Comparison of ENCODE assay signal across 8 mouse cellular contexts in the genomic region with DNA sequence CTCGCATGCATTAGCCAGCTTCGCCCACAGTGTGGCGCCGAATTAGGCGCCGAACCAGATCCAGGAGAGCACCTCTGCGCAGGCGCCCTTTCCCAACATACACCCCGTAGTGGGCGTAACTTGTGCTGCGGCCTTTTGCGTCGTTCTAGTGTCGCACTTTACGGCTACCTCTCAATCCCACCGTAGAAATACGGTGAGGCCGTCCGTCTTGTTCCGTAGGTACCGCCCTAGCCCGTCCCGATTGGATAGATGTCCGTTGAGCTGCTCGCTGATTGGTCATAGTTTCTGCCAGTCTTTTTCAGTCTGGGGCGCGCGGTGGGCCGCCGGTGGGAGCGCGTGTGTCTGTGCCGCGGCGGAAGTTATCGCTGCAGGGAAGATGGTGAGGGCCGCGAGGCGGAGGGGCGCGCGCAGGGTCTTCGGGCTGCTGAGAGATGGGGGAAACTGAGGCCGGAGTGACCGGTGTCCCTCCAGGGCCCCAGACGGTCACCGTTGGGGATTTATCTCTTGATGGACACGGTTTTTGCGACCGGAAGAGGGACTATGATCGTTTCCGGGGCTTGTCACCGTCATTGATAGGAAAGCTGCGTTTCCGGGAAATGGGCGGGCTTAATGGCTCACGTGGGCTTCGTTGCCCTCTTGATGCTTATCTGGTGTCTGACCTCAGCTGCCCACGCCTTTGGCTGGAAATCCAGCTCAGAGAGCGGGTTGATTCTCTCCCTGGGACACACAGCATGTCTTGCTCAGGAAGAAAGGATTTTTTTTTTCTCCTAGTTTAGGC. TPM values are rescaled to one million over a fixed set of nuclear protein-coding genes. Genes with fewer than 3 reads are reported as not detected.
A peak's percentile ranks its signal among the peaks of the same experiment; 100 is the strongest.
DNase-seq lines count a peak whose midpoint lies in the region; ATAC-seq and TF ChIP-seq lines count a peak whose summit lies in the region.

A gene (plus strand): TSS at position 170 of the 778 bp plus-strand sequence.

- H3K36me3 ChIP-seq in ES-E14 (ENCODE audit: control insufficient read depth, insufficient read depth, low read length, poor library complexity, severe bottlenecking) = peaks cover 16% of the 10 kb centered on the region; the same call in 1 of the 2 replicates
- peaks cover 5% of the 10 kb centered on the region for H3K36me3 ChIP-seq in forebrain, embryonic 15.5 days

- peaks cover 16 to 34% of the 10 kb centered on the region in 2 experiments for H3K4me1 ChIP-seq in ES-E14 (ENCODE audit: control insufficient read depth in 2 of 2, insufficient read depth in 2 of 2, low read length in 2 of 2, poor library complexity in 1 of 2)
- H3K4me1 ChIP-seq in forebrain, embryonic 15.5 days = peaks cover 21% of the 10 kb centered on the region
- H3K4me1 ChIP-seq in lung, adult 2 months (ENCODE audit: control insufficient read depth, insufficient read depth, low read length) = peaks cover 19% of the 10 kb centered on the region

- WGBS in forebrain, embryonic 15.5 days = under 1% methylated on average over 60 of the region's 60 CpGs
- WGBS in lung, adult 2 months = under 1% methylated on average over 60 of the region's 60 CpGs

- no peaks in the 10 kb centered on the region for H3K9me3 ChIP-seq in ES-E14 (ENCODE audit: control insufficient read depth, insufficient read depth, low read depth, low read length)
- H3K9me3 ChIP-seq in forebrain, embryonic 15.5 days = no peaks in the 10 kb centered on the region

- TF ChIP-seq POLR2A in lung, adult 2 months (IDR thresholded peaks at IDR 0.05; ENCODE audit: borderline replicate concordance, extremely low read depth, low read depth, low read length) = peak; percentile 90; the same call in 1 of the 2 replicates

- peak within 1 kb of the TSS; percentile 94 to 97 for H3K4me3 ChIP-seq in ES-E14 (ENCODE audit: insufficient read depth in 1 of 2, low read depth in 1 of 2, low read length in 2 of 2, poor library complexity in 1 of 2, severe bottlenecking in 1 of 2)
- H3K4me3 ChIP-seq in forebrain, embryonic 15.5 days = peak within 1 kb of the TSS; percentile 52
- H3K4me3 ChIP-seq in lung, adult 2 months (replicated peaks; ENCODE audit: extremely low read depth, low read depth, low read length) = peak within 1 kb of the TSS; percentile 78

- H3K27me3 ChIP-seq in forebrain, embryonic 15.5 days = no peaks in the 10 kb centered on the region

- intact Hi-C loops in heart, postnatal 25 days (cut with DNase I) = loop anchor here (1.0 kb wide), 1 partner anchor 27 kb away; no protein-coding TSS in a partner anchor

- TF ChIP-seq CTCF in lung, adult 2 months (IDR thresholded peaks at IDR 0.05; ENCODE audit: insufficient read depth, low read length) = peak; percentile 87

- H3K27ac ChIP-seq in ES-E14 (ENCODE audit: insufficient read depth, low read depth, low read length, poor library complexity, severe bottlenecking) = peak within 1 kb of the TSS; percentile 99
- peak within 1 kb of the TSS; percentile 94 for H3K27ac ChIP-seq in forebrain, embryonic 15.5 days (replicated peaks)

- peak; percentile 99 for ATAC-seq in forebrain, embryonic 15.5 days (replicated peaks)
- ATAC-seq in neutrophil, adult 5-6 weeks (ENCODE audit: extremely low read depth, insufficient number of reproducible peaks, low FRiP score, poor library complexity, severe bottlenecking) = peak; percentile 91

- in situ Hi-C loops in ES-E14 (cut with MboI; ENCODE audit: low sequenced_read_pairs in 2 of 2, unreplicated experiment in 2 of 2) = no loop called here

- H3K9ac ChIP-seq in ES-E14 (ENCODE audit: insufficient read depth, low read depth, low read length, poor library complexity, severe bottlenecking) = peak within 1 kb of the TSS; percentile 99
- H3K9ac ChIP-seq in forebrain, embryonic 15.5 days (replicated peaks) = peak within 1 kb of the TSS; percentile 52

- peak; percentile 97 for DNase-seq in ES-E14 (ENCODE audit: low read depth, low spot score)
- peak; percentile 98 for DNase-seq in cerebellum, adult 11-12 months
- peak; percentile 96 for DNase-seq in heart, postnatal 25 days (ENCODE audit: low spot score)
- DNase-seq in layer of hippocampus, adult 18-20 months (ENCODE audit: low spot score in 2 of 2) = peak; percentile 98 to 99
- peak; percentile 99 for DNase-seq in lung, adult 2 months
- DNase-seq in thymus, adult 18-20 months = peak; percentile 95 to 98

- peak within 1 kb of the TSS; percentile 66 for H3K4me2 ChIP-seq in forebrain, embryonic 15.5 days (replicated peaks)

TF ChIP-seq in ES-E14, 5 proteins besides CTCF, POLR2A, EP300 and RAD21:
- no peak; the same call in 1 of the 2 replicates for TF ChIP-seq ZC3H11A (IDR thresholded peaks at IDR 0.05; ENCODE audit: borderline replicate concordance, low read depth, low read length)
- no peak for TF ChIP-seq MAFK (IDR thresholded peaks at IDR 0.05; ENCODE audit: insufficient read depth, low read depth, low read length)
- TF ChIP-seq ZNF384 (IDR thresholded peaks at IDR 0.05; ENCODE audit: low read depth, low read length) = no peak
- peak; percentile 88 for TF ChIP-seq CHD2 (IDR thresholded peaks at IDR 0.05; ENCODE audit: low read depth, low read length)
- TF ChIP-seq HCFC1 (IDR thresholded peaks at IDR 0.05; ENCODE audit: borderline replicate concordance, insufficient read depth, low read length) = peak; percentile 14; the same call in 1 of the 2 replicates
TF ChIP-seq in ES-E14: peak in this region for 2.

RNA-seq across cellular contexts. Expression of the gene that starts here (rescaled TPM):
- 171 and 204 TPM in 2 replicates for total RNA-seq in ES-E14 (2012; rRNA removed)
- 211 and 228 TPM in 2 replicates for polyA plus RNA-seq in forebrain, embryonic 15.5 days (2015; fragmentation: Nextera tagmentation; extraction: Ambion mirVana)
- 10 to 100 TPM; 60.6 to 62.9 TPM for total RNA-seq in heart, postnatal 25 days (2021)
- total RNA-seq in layer of hippocampus, adult 18-20 months (2021) = 10 to 100 TPM; 63.8 to 71.5 TPM
- polyA plus RNA-seq in lung, adult 2 months (2012; rRNA removed) = 75.2 and 76.3 TPM in 2 replicates
- total RNA-seq in neutrophil, adult 5-6 weeks (2017) = 103 and 134 TPM in 2 replicates

Comparison
In these comparisons a context has a peak if more than half of its experiments do, and no peak if none do; other contexts are left out.
1. Peak in every context shown above with its lines: DNase-seq, ATAC-seq, H3K4me3 ChIP-seq and H3K27ac ChIP-seq.